Mouse (Mus musculus) liver, postnatal 0 days (tissue): Measurements from ENCODE around the gene Anapc16. TPM values are rescaled to one million over a fixed set of nuclear protein-coding genes. Genes with fewer than 3 reads are reported as not detected.
"Not testable (repeated sequence)": the region's sequence is repeated elsewhere in the genome, so short reads cannot be mapped to it uniquely, and the experiment has no call there.

ENCODE experiments used
- ATAC-seq: fragments of 200-750 bp; cut with Nextera tagmentation; 2 replicates; pipeline ENCODE4 v1.8.0; 2017; ENCODE audit warnings: mild to moderate bottlenecking, moderate library complexity
- DNase-seq: peaks from one replicate; pipeline ENCODE4 v3.0.0-alpha.2; 2016
- H3K27ac ChIP-seq: fragments of 300-500 bp; sonication (generic); 2 replicates; pipeline ENCODE4 v1.5.1; 2014; ENCODE audit warnings: antibody characterized with exemption, moderate library complexity, mild to moderate bottlenecking, low read depth
- H3K27me3 ChIP-seq: fragments of 300-500 bp; sonication (generic); 2 replicates; pipeline ENCODE4 v1.6.1; 2014; ENCODE audit warnings: low read length, control low read depth, mixed read lengths; ENCODE audit not compliant: insufficient read depth
- H3K36me3 ChIP-seq: fragments of 300-500 bp; sonication (generic); replicated peaks from 2 replicates; pipeline ENCODE4 v1.6.1; 2014; ENCODE audit warnings: mild to moderate bottlenecking, control low read depth, low read length, moderate library complexity, mixed read lengths; ENCODE audit not compliant: insufficient read depth
- H3K4me1 ChIP-seq: fragments of 300-500 bp; sonication (generic); 2 replicates; pipeline ENCODE4 v1.6.1; 2014; ENCODE audit warnings: antibody characterized with exemption, mild to moderate bottlenecking, control low read depth; ENCODE audit not compliant: insufficient read depth
- H3K4me2 ChIP-seq: fragments of 300-500 bp; sonication (generic); 2 replicates; pipeline ENCODE4 v1.6.1; 2014; ENCODE audit warnings: low read depth, mild to moderate bottlenecking, low read length, moderate library complexity, mixed read lengths
- H3K4me3 ChIP-seq: fragments of 300-500 bp; sonication (generic); 2 replicates; pipeline ENCODE4 v1.5.1; 2014; ENCODE audit warnings: low read depth, low read length
- H3K9ac ChIP-seq: fragments of 300-500 bp; sonication (generic); replicated peaks from 2 replicates; pipeline ENCODE4 v1.6.1; 2014; ENCODE audit warnings: mild to moderate bottlenecking, moderate library complexity
- H3K9me3 ChIP-seq: fragments of 300-500 bp; sonication (generic); 2 replicates; pipeline ENCODE4 v1.6.1; 2016; ENCODE audit warnings: mild to moderate bottlenecking, control low read depth, low read length, mixed read lengths
- CTCF ChIP-seq: sonication (generic); IDR thresholded peaks from 2 replicates; pipeline ENCODE4 v1.5.1; 2016; ENCODE audit warnings: antibody characterized with exemption, low read depth
- EP300 ChIP-seq: IDR thresholded peaks from 2 replicates; pipeline ENCODE4 v1.6.1; 2016; ENCODE audit warnings: antibody characterized with exemption, low read depth, mild to moderate bottlenecking
- WGBS: fragments of 180-500 bp; shearing (Covaris S2); extraction: QIAGEN DNeasy Blood & Tissue Kit; methylation state at CpG from one replicate; pipeline ENCODE4 v1.1.7; 2014; ENCODE audit not compliant: insufficient replicate concordance; 5-methylcytosine and 5-hydroxymethylcytosine counted together
- polyA plus RNA-seq: library from polyadenylated mRNA; unstranded; fragments of >200 nt; fragmentation: Nextera tagmentation; extraction: Ambion mirVana; gene quantifications from 2 replicates; pipeline ENCODE4 v1.2.1, GENCODE M21; 2015

Gene Anapc16
- polyA plus RNA-seq, 1 experiment from 2014 or later = 37.7 TPM

- H3K27ac ChIP-seq = no peak overlapping the region
Observed at GRCm38 (mm10) chr10:60005264-60005663, 2.3 kb upstream of the Anapc16 start.

GRCm38 (mm10) chr10:60003847-60004246 lies 912 bp upstream of the Anapc16 start:
- WGBS = 65% methylated on average over 9 of the region's 9 CpGs
- Histone ChIP-seq H3K9me3 (no peaks in the 10 kb centered on the region), H3K4me3 (peak overlapping the region; percentile 67), H3K4me1 (peaks cover 8% of the 10 kb centered on the region), H3K36me3 (no peaks in the 10 kb centered on the region; the same call in none of the 2 replicates), H3K4me2 (peak overlapping the region; percentile 81), H3K27ac (peak overlapping the region; percentile 99), H3K27me3 (no peaks in the 10 kb centered on the region), H3K9ac (peak overlapping the region; percentile 85)
- TF ChIP-seq CTCF (no peak), EP300 (no peak)
- DNase-seq (no peak), ATAC-seq (no peak)

More at GRCm38 (mm10) chr10:60005264-60005663, 2.3 kb upstream of the Anapc16 start:
- no peaks in the 10 kb centered on the region; the same call in none of the 2 replicates for H3K36me3 ChIP-seq
- no peak overlapping the region for H3K4me2 ChIP-seq
- DNase-seq (peak; percentile 61), ATAC-seq (no peak)
- no peak overlapping the region for H3K4me3 ChIP-seq
- peaks cover 8% of the 10 kb centered on the region for H3K4me1 ChIP-seq
- H3K9me3 ChIP-seq = no peaks in the 10 kb centered on the region
- no peak overlapping the region for H3K9ac ChIP-seq
- WGBS = 48% methylated on average over 2 of the region's 2 CpGs
- H3K27me3 ChIP-seq = no peaks in the 10 kb centered on the region
- TF ChIP-seq EP300 (no peak), CTCF (peak; percentile 63)

GRCm38 (mm10) chr10:60003213-60003752 lies 348 bp upstream of the Anapc16 start:
- no peaks in the 10 kb centered on the region for H3K27me3 ChIP-seq
- H3K27ac ChIP-seq = peak overlapping the region; percentile 99
- ATAC-seq (no peak), DNase-seq (no peak)
- no peaks in the 10 kb centered on the region; the same call in none of the 2 replicates for H3K36me3 ChIP-seq
- peak overlapping the region; percentile 67 for H3K4me3 ChIP-seq
- peak overlapping the region; percentile 81 for H3K4me2 ChIP-seq
- H3K9me3 ChIP-seq = no peaks in the 10 kb centered on the region
- H3K4me1 ChIP-seq = peaks cover 8% of the 10 kb centered on the region
- no peak for TF ChIP-seq EP300
- peak; percentile 12; the same call in 1 of the 2 replicates for TF ChIP-seq CTCF
- H3K9ac ChIP-seq = peak overlapping the region; percentile 85
- whole genome bisulfite sequencing = under 1% methylated on average over 21 of the region's 21 CpGs

GRCm38 (mm10) chr10:60002203-60002602 lies 732 bp downstream of the Anapc16 start:
- ATAC-seq (no peak), DNase-seq (peak; percentile 27)
- Histone ChIP-seq H3K27me3 (no peaks in the 10 kb centered on the region), H3K36me3 (no peaks in the 10 kb centered on the region; the same call in 1 of the 2 replicates), H3K4me2 (peak overlapping the region; percentile 81), H3K9me3 (no peaks in the 10 kb centered on the region), H3K27ac (peak overlapping the region; percentile 99), H3K4me1 (peaks cover 8% of the 10 kb centered on the region), H3K9ac (peak overlapping the region; percentile 85), H3K4me3 (peak overlapping the region; percentile 67)
- no peak for TF ChIP-seq CTCF
- TF ChIP-seq EP300 = 0 out of 2 replicates have a peak, but pooled peaks have one; percentile 25
- 2% methylated on average over 12 of the region's 12 CpGs for WGBS

- H3K4me1 ChIP-seq = not testable (repeated sequence)
Observed at GRCm38 (mm10) chr10:60001663-60002062, 1.3 kb downstream of the Anapc16 start.

GRCm38 (mm10) chr10:59999057-59999456 lies 3.9 kb downstream of the Anapc16 start:
- Histone ChIP-seq H3K4me3 (no peak overlapping the region), H3K9me3 (no peaks in the 10 kb centered on the region), H3K4me1 (peaks cover 8% of the 10 kb centered on the region), H3K4me2 (no peak overlapping the region), H3K27ac (no peak overlapping the region), H3K9ac (no peak overlapping the region), H3K36me3 (peaks cover 18% of the 10 kb centered on the region), H3K27me3 (no peaks in the 10 kb centered on the region)
- ATAC-seq (no peak), DNase-seq (no peak)
- WGBS = 63% methylated on average over 3 of the region's 3 CpGs
- TF ChIP-seq CTCF (no peak), EP300 (0 out of 2 replicates have a peak, but pooled peaks have one; percentile 29)

More at GRCm38 (mm10) chr10:60001663-60002062, 1.3 kb downstream of the Anapc16 start:
- not testable (repeated sequence) for H3K9me3 ChIP-seq, DNase-seq, H3K36me3 ChIP-seq, ATAC-seq, H3K27me3 ChIP-seq
- peak overlapping the region; percentile 81 for H3K4me2 ChIP-seq
- peak overlapping the region; percentile 99; the same call in 1 of the 2 replicates for H3K27ac ChIP-seq
- peak overlapping the region; percentile 67 for H3K4me3 ChIP-seq
- H3K9ac ChIP-seq = peak overlapping the region; percentile 85
- WGBS = 72% methylated on average over 8 of the region's 8 CpGs
